Mouse (Mus musculus): ENCODE results near the gene Myo18b. TPM values are rescaled to one million over a fixed set of nuclear protein-coding genes. Genes with fewer than 3 reads are reported as not detected.

Gene Myo18b
- polyA plus RNA-seq, 1 experiment from 2014 or later = 0.40 TPM

GRCm38 (mm10) chr5:112747306-112747930 is 148.7 kb downstream of the Myo18b start:
- Histone ChIP-seq H3K4me2 (ENCODE audit: low read depth, low read length) (no peak overlapping the region), H3K4me1 (ENCODE audit: control insufficient read depth, insufficient read depth, low read length) (no peaks in the 10 kb centered on the region), H3K4me3 (ENCODE audit: low read length) (no peak overlapping the region), H3K9ac (ENCODE audit: low read depth, low read length) (no peak overlapping the region), H3K27ac (ENCODE audit: low read length) (no peak overlapping the region), H3K36me3 (ENCODE audit: control insufficient read depth, insufficient read depth, low read length) (no peaks in the 10 kb centered on the region), H3K27me3 (replicated peaks; ENCODE audit: control insufficient read depth, insufficient read depth, low read length) (0 out of 2 replicates have a peak, but pooled peaks cover 4% of the 10 kb centered on the region), H3K9me3 (ENCODE audit: control insufficient read depth, low read length) (0 out of 2 replicates have a peak, but pooled peaks cover 6% of the 10 kb centered on the region)
- ATAC-seq = no peak
- WGBS = 48% methylated on average over 8 of the region's 8 CpGs

GRCm38 (mm10) chr5:112745176-112745575 is 151.0 kb downstream of the Myo18b start:
- H3K27me3 ChIP-seq (replicated peaks; ENCODE audit: control insufficient read depth, insufficient read depth, low read length) = 0 out of 2 replicates have a peak, but pooled peaks cover 4% of the 10 kb centered on the region
- no peak overlapping the region for H3K9ac ChIP-seq (ENCODE audit: low read depth, low read length)
- H3K27ac ChIP-seq (ENCODE audit: low read length) = no peak overlapping the region
- H3K9me3 ChIP-seq (ENCODE audit: control insufficient read depth, low read length) = 0 out of 2 replicates have a peak, but pooled peaks cover 6% of the 10 kb centered on the region
- 85% methylated on average over 6 of the region's 6 CpGs for WGBS
- H3K36me3 ChIP-seq (ENCODE audit: control insufficient read depth, insufficient read depth, low read length) = no peaks in the 10 kb centered on the region
- ATAC-seq = no peak
- no peak overlapping the region for H3K4me2 ChIP-seq (ENCODE audit: low read depth, low read length)
- H3K4me1 ChIP-seq (ENCODE audit: control insufficient read depth, insufficient read depth, low read length) = no peaks in the 10 kb centered on the region
- H3K4me3 ChIP-seq (ENCODE audit: low read length) = no peak overlapping the region

GRCm38 (mm10) chr5:112744571-112744970 is 151.6 kb downstream of the Myo18b start:
- Histone ChIP-seq H3K9ac (ENCODE audit: low read depth, low read length) (no peak overlapping the region), H3K4me3 (ENCODE audit: low read length) (no peak overlapping the region), H3K27ac (ENCODE audit: low read length) (no peak overlapping the region), H3K27me3 (replicated peaks; ENCODE audit: control insufficient read depth, insufficient read depth, low read length) (0 out of 2 replicates have a peak, but pooled peaks cover 4% of the 10 kb centered on the region), H3K4me1 (ENCODE audit: control insufficient read depth, insufficient read depth, low read length) (no peaks in the 10 kb centered on the region), H3K36me3 (ENCODE audit: control insufficient read depth, insufficient read depth, low read length) (no peaks in the 10 kb centered on the region), H3K4me2 (ENCODE audit: low read depth, low read length) (no peak overlapping the region), H3K9me3 (ENCODE audit: control insufficient read depth, low read length) (0 out of 2 replicates have a peak, but pooled peaks cover 6% of the 10 kb centered on the region)
- 88% methylated on average over 11 of the region's 11 CpGs for WGBS
- ATAC-seq = no peak

GRCm38 (mm10) chr5:112743121-112743520 is 153.0 kb downstream of the Myo18b start:
- H3K4me2 ChIP-seq (ENCODE audit: low read depth, low read length) = no peak overlapping the region
- WGBS = 58% methylated on average over 9 of the region's 9 CpGs
- no peak overlapping the region for H3K27ac ChIP-seq (ENCODE audit: low read length)
- H3K36me3 ChIP-seq (ENCODE audit: control insufficient read depth, insufficient read depth, low read length) = no peaks in the 10 kb centered on the region
- H3K9me3 ChIP-seq (ENCODE audit: control insufficient read depth, low read length) = 0 out of 2 replicates have a peak, but pooled peaks cover 6% of the 10 kb centered on the region
- 0 out of 2 replicates have a peak, but pooled peaks cover 4% of the 10 kb centered on the region for H3K27me3 ChIP-seq (replicated peaks; ENCODE audit: control insufficient read depth, insufficient read depth, low read length)
- H3K9ac ChIP-seq (ENCODE audit: low read depth, low read length) = no peak overlapping the region
- no peak for ATAC-seq
- no peak overlapping the region for H3K4me3 ChIP-seq (ENCODE audit: low read length)
- H3K4me1 ChIP-seq (ENCODE audit: control insufficient read depth, insufficient read depth, low read length) = no peaks in the 10 kb centered on the region

GRCm38 (mm10) chr5:112740651-112741050 is 155.5 kb downstream of the Myo18b start:
- H3K9ac ChIP-seq (ENCODE audit: low read depth, low read length) = no peak overlapping the region
- WGBS = 77% methylated on average over 12 of the region's 12 CpGs
- H3K4me2 ChIP-seq (ENCODE audit: low read depth, low read length) = no peak overlapping the region
- H3K9me3 ChIP-seq (ENCODE audit: control insufficient read depth, low read length) = no peaks in the 10 kb centered on the region
- ATAC-seq = no peak
- no peaks in the 10 kb centered on the region for H3K4me1 ChIP-seq (ENCODE audit: control insufficient read depth, insufficient read depth, low read length)
- H3K36me3 ChIP-seq (ENCODE audit: control insufficient read depth, insufficient read depth, low read length) = no peaks in the 10 kb centered on the region
- H3K27me3 ChIP-seq (replicated peaks; ENCODE audit: control insufficient read depth, insufficient read depth, low read length) = no peaks in the 10 kb centered on the region
- H3K27ac ChIP-seq (ENCODE audit: low read length) = no peak overlapping the region
- no peak overlapping the region for H3K4me3 ChIP-seq (ENCODE audit: low read length)

- Histone ChIP-seq H3K4me3 (ENCODE audit: low read length) (no peak overlapping the region), H3K4me2 (ENCODE audit: low read depth, low read length) (no peak overlapping the region), H3K27ac (ENCODE audit: low read length) (no peak overlapping the region), H3K9me3 (ENCODE audit: control insufficient read depth, low read length) (no peaks in the 10 kb centered on the region), H3K27me3 (replicated peaks; ENCODE audit: control insufficient read depth, insufficient read depth, low read length) (no peaks in the 10 kb centered on the region), H3K9ac (ENCODE audit: low read depth, low read length) (no peak overlapping the region), H3K4me1 (ENCODE audit: control insufficient read depth, insufficient read depth, low read length) (no peaks in the 10 kb centered on the region), H3K36me3 (ENCODE audit: control insufficient read depth, insufficient read depth, low read length) (no peaks in the 10 kb centered on the region)
- 81% methylated on average over 5 of the region's 5 CpGs for WGBS
- no peak for ATAC-seq
Observed at GRCm38 (mm10) chr5:112735040-112735439, 161.1 kb downstream of the Myo18b start.

GRCm38 (mm10) chr5:112730604-112731003 is 165.6 kb downstream of the Myo18b start:
- Histone ChIP-seq H3K4me3 (ENCODE audit: low read length) (no peak overlapping the region), H3K27ac (ENCODE audit: low read length) (no peak overlapping the region), H3K9ac (ENCODE audit: low read depth, low read length) (no peak overlapping the region), H3K4me2 (ENCODE audit: low read depth, low read length) (no peak overlapping the region), H3K4me1 (ENCODE audit: control insufficient read depth, insufficient read depth, low read length) (no peaks in the 10 kb centered on the region), H3K9me3 (ENCODE audit: control insufficient read depth, low read length) (no peaks in the 10 kb centered on the region), H3K36me3 (ENCODE audit: control insufficient read depth, insufficient read depth, low read length) (no peaks in the 10 kb centered on the region), H3K27me3 (replicated peaks; ENCODE audit: control insufficient read depth, insufficient read depth, low read length) (no peaks in the 10 kb centered on the region)
- 37% methylated on average over 10 of the region's 10 CpGs for WGBS
- no peak for ATAC-seq

- ATAC-seq = no peak
- H3K9me3 ChIP-seq (ENCODE audit: control insufficient read depth, low read length) = no peaks in the 10 kb centered on the region
- no peaks in the 10 kb centered on the region for H3K27me3 ChIP-seq (replicated peaks; ENCODE audit: control insufficient read depth, insufficient read depth, low read length)
- no peak overlapping the region for H3K27ac ChIP-seq (ENCODE audit: low read length)
- H3K9ac ChIP-seq (ENCODE audit: low read depth, low read length) = no peak overlapping the region
- no peak overlapping the region for H3K4me3 ChIP-seq (ENCODE audit: low read length)
- no peak overlapping the region for H3K4me2 ChIP-seq (ENCODE audit: low read depth, low read length)
- no peaks in the 10 kb centered on the region for H3K4me1 ChIP-seq (ENCODE audit: control insufficient read depth, insufficient read depth, low read length)
- 80% methylated on average over 6 of the region's 6 CpGs for WGBS
- H3K36me3 ChIP-seq (ENCODE audit: control insufficient read depth, insufficient read depth, low read length) = no peaks in the 10 kb centered on the region
Observed at GRCm38 (mm10) chr5:112728432-112728831, 167.7 kb downstream of the Myo18b start.

- 43% methylated on average over 12 of the region's 12 CpGs for WGBS
- ATAC-seq = no peak
Observed at GRCm38 (mm10) chr5:112718655-112719306, 177.4 kb downstream of the Myo18b start.

More at GRCm38 (mm10) chr5:112718655-112719306, 177.4 kb downstream of the Myo18b start:
- no peak overlapping the region for H3K4me3 ChIP-seq (ENCODE audit: low read length)
- no peaks in the 10 kb centered on the region for H3K27me3 ChIP-seq (replicated peaks; ENCODE audit: control insufficient read depth, insufficient read depth, low read length)
- no peak overlapping the region for H3K9ac ChIP-seq (ENCODE audit: low read depth, low read length)
- H3K27ac ChIP-seq (ENCODE audit: low read length) = no peak overlapping the region
- H3K36me3 ChIP-seq (ENCODE audit: control insufficient read depth, insufficient read depth, low read length) = no peaks in the 10 kb centered on the region
- H3K4me1 ChIP-seq (ENCODE audit: control insufficient read depth, insufficient read depth, low read length) = no peaks in the 10 kb centered on the region
- no peaks in the 10 kb centered on the region for H3K9me3 ChIP-seq (ENCODE audit: control insufficient read depth, low read length)
- no peak overlapping the region for H3K4me2 ChIP-seq (ENCODE audit: low read depth, low read length)
